Mouse (Mus musculus) testis, postnatal 14 days (tissue): ENCODE results near the gene Olfr589.
"Not testable (repeated sequence)": the region's sequence is repeated elsewhere in the genome, so short reads cannot be mapped to it uniquely, and the experiment has no call there.

Experiments
- DNase-seq: peaks from one replicate; pipeline ENCODE4 v3.0.0; 2021; ENCODE audit warnings: low spot score

The Olfr589 gene

GRCm38 (mm10) chr7:103156256-103156655 lies at the start of gene Olfr589:
Gene Olfr589, minus strand, starts transcription at chr7:103156356.
- no peak for DNase-seq

GRCm38 (mm10) chr7:103184503-103184902 lies 28.3 kb upstream of the Olfr589 start, which contains the start of gene Olfr592:
Gene Olfr592, plus strand, starts transcription at chr7:103184803.
- DNase-seq, result not testable (repeated sequence)

- no peak for DNase-seq
Measured at GRCm38 (mm10) chr7:103178240-103178639, 22.1 kb upstream of the Olfr589 start, which contains the start of gene Olfr591. Gene Olfr591, minus strand, starts transcription at chr7:103178340.

GRCm38 (mm10) chr7:103169697-103170096 lies 13.5 kb upstream of the Olfr589 start:
- DNase-seq, result no peak

GRCm38 (mm10) chr7:103140579-103140978 lies 15.6 kb downstream of the Olfr589 start, which contains the start of gene Olfr588-ps1:
Gene Olfr588-ps1, plus strand, starts transcription at chr7:103140879.
- no peak for DNase-seq

- DNase-seq, result no peak
Measured at GRCm38 (mm10) chr7:103125538-103125937, 30.6 kb downstream of the Olfr589 start, which contains the start of gene Olfr586. Gene Olfr586, minus strand, starts transcription at chr7:103125638.

GRCm38 (mm10) chr7:103119406-103119805 lies 36.8 kb downstream of the Olfr589 start:
- no peak for DNase-seq
